Mouse (Mus musculus): ENCODE measurements around the gene Gm21586. TPM values are rescaled to one million over a fixed set of nuclear protein-coding genes. Genes with fewer than 3 reads are reported as not detected.

The Gm21586 gene
- 2.0 TPM in 1 of 2 replicates, not detected in the other for polyA plus RNA-seq (2021; fragmentation: Nextera tagmentation)
- long read RNA-seq, experiment 1, partial matches to known transcripts: 0 of 4 reads
- long read RNA-seq, experiment 1, other reads (novel, unspliced or antisense): 4 of 4 reads
- long read RNA-seq, experiment 2, partial matches to known transcripts: 0 of 3 reads
- long read RNA-seq, experiment 2, other reads (novel, unspliced or antisense): 3 of 3 reads

GRCm38 (mm10) chr4:42439078-42439477, at the start of gene Gm21586:
Gm21586 (plus strand) TSS chr4:42439378.

GRCm38 (mm10) chr4:42466452-42466851, 27.3 kb downstream of the Gm21586 start, which contains the start of gene Gm2163:
Gm2163 (plus strand) TSS chr4:42466752.

Other genes with a start within 250 kb of the Gm21586 start
- gene Gm10600, start 198.7 kb upstream of the Gm21586 start, polyA plus RNA-seq (2021; fragmentation: Nextera tagmentation): 1.0 TPM in 1 of 2 replicates, not detected in the other
- not detected in 2 replicates for gene Ccl21b, start 183.6 kb upstream of the Gm21586 start, polyA plus RNA-seq (2021; fragmentation: Nextera tagmentation)
- gene Gm21953, start 145.1 kb upstream of the Gm21586 start, polyA plus RNA-seq (2021; fragmentation: Nextera tagmentation): 2.0 TPM in 1 of 2 replicates, not detected in the other
- not detected in 2 replicates for gene Fam205a3, start 121.0 kb upstream of the Gm21586 start, polyA plus RNA-seq (2021; fragmentation: Nextera tagmentation)
- 0.14 TPM in 1 of 2 replicates, not detected in the other for gene Gm2163, start 27.4 kb downstream of the Gm21586 start, polyA plus RNA-seq (2021; fragmentation: Nextera tagmentation)
- gene Fam205a2, start 88.8 kb downstream of the Gm21586 start, polyA plus RNA-seq (2021; fragmentation: Nextera tagmentation): not detected in 2 replicates
- not detected in 2 replicates for gene Gm10591, start 172.8 kb downstream of the Gm21586 start, polyA plus RNA-seq (2021; fragmentation: Nextera tagmentation)
- 1.4 and 4.2 TPM in 2 replicates for gene Gm2564, start 190.3 kb downstream of the Gm21586 start, polyA plus RNA-seq (2021; fragmentation: Nextera tagmentation)
- 6.7 TPM in 1 of 2 replicates, not detected in the other for gene Ccl27b, start 215.9 kb downstream of the Gm21586 start, polyA plus RNA-seq (2021; fragmentation: Nextera tagmentation)
- gene Il11ra2, start 222.5 kb downstream of the Gm21586 start, polyA plus RNA-seq (2021; fragmentation: Nextera tagmentation): 0.28 and 0.69 TPM in 2 replicates